Mouse (Mus musculus) urinary bladder, postnatal 25 days (tissue): ENCODE results near the gene Gm28043.

ENCODE experiments used
- DNase-seq: peaks from one replicate; pipeline ENCODE4 v3.0.0; 2022; ENCODE audit warnings: low spot score

The Gm28043 gene

GRCm38 (mm10) chr17:29680921-29681320, 66.2 kb downstream of the Gm28043 start:
- DNase-seq = no peak

- DNase-seq = no peak
Measured at GRCm38 (mm10) chr17:29681669-29682068, 67.0 kb downstream of the Gm28043 start.

GRCm38 (mm10) chr17:29682261-29682660, 67.6 kb downstream of the Gm28043 start:
- no peak for DNase-seq

GRCm38 (mm10) chr17:29683127-29683526, 68.5 kb downstream of the Gm28043 start:
- no peak for DNase-seq

- DNase-seq = no peak
Measured at GRCm38 (mm10) chr17:29684275-29684674, 69.6 kb downstream of the Gm28043 start.

GRCm38 (mm10) chr17:29686771-29687170, 72.1 kb downstream of the Gm28043 start:
- DNase-seq = no peak

- no peak for DNase-seq
Measured at GRCm38 (mm10) chr17:29687373-29687772, 72.7 kb downstream of the Gm28043 start.

- DNase-seq = no peak
Measured at GRCm38 (mm10) chr17:29688610-29689009, 73.9 kb downstream of the Gm28043 start.

- DNase-seq = no peak
Measured at GRCm38 (mm10) chr17:29690257-29690656, 75.6 kb downstream of the Gm28043 start.

GRCm38 (mm10) chr17:29692827-29693226, 78.2 kb downstream of the Gm28043 start:
- DNase-seq = no peak

- DNase-seq = no peak
Measured at GRCm38 (mm10) chr17:29693571-29693970, 78.9 kb downstream of the Gm28043 start.

- DNase-seq = no peak
Measured at GRCm38 (mm10) chr17:29694516-29694915, 79.8 kb downstream of the Gm28043 start.

GRCm38 (mm10) chr17:29696940-29697339, 82.3 kb downstream of the Gm28043 start:
- no peak for DNase-seq

GRCm38 (mm10) chr17:29698421-29698820, 83.7 kb downstream of the Gm28043 start:
- no peak for DNase-seq

GRCm38 (mm10) chr17:29700573-29700972, 85.9 kb downstream of the Gm28043 start:
- DNase-seq = no peak

- no peak for DNase-seq
Measured at GRCm38 (mm10) chr17:29702938-29703710, 88.4 kb downstream of the Gm28043 start.

GRCm38 (mm10) chr17:29704781-29705180, 90.1 kb downstream of the Gm28043 start:
- no peak for DNase-seq

GRCm38 (mm10) chr17:29705881-29706280, 91.2 kb downstream of the Gm28043 start:
- no peak for DNase-seq

GRCm38 (mm10) chr17:29706981-29707545, 92.4 kb downstream of the Gm28043 start:
- DNase-seq = no peak

GRCm38 (mm10) chr17:29708783-29709182, 94.1 kb downstream of the Gm28043 start:
- DNase-seq = no peak

- DNase-seq = no peak
Measured at GRCm38 (mm10) chr17:29710562-29711044, 95.9 kb downstream of the Gm28043 start.

GRCm38 (mm10) chr17:29711076-29711744, 96.5 kb downstream of the Gm28043 start:
- DNase-seq = no peak
